Mouse (Mus musculus): ENCODE measurements around the gene Cavin4. TPM values are rescaled to one million over a fixed set of nuclear protein-coding genes. Genes with fewer than 3 reads are reported as not detected.

Cavin4 gene
- total RNA-seq (2014; fragmentation: Nextera tagmentation) (not detected in 2 replicates), total RNA-seq (2017) (not detected in 2 replicates)

DNA sequence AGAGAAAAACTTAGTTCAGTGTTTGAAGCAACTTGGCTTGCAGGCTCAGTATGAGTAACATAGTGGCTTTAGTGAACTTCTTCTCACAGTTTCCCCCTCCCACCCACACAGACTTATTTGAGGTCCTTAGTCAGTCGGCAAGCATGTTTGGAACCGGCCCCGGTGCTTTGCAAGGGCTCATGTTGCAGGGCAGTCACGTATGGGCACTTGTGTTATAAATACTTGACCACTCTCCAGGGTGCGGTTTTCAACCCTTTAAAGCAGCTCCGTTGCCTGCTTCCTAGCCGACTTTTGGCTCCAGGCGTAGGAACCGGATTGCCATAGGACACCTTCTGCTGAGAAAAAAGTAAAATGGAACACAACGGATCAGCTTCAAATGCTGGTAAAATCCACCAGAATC is at the start of gene Cavin4:
Cavin4 (plus strand) TSS at position 244 of the 400 bp plus-strand sequence.
- no peak for ATAC-seq (replicated peaks; ENCODE audit: low FRiP score, low TSS enrichment, poor library complexity, severe bottlenecking)

DNA sequence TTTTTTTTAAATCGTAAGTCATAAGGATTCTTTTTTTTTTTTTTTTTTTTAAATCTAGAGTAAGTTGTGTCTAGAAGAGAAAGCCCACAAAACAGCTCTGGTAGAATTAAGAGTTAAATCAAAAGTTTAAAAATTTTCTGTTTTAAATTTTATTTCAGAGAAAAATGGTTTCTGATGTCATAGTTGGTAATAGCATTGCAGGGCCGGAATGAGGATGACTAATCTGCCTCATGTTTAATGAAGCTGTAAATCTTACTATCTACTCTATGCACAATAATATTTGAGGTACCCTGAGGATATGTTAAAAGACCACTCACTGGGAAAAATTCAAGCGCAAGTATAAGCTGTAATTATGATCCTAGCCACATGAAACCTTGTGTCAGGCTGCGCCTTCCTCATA is 47.8 kb upstream of the Cavin4 start:
- ATAC-seq (replicated peaks; ENCODE audit: low FRiP score, low TSS enrichment, poor library complexity, severe bottlenecking) = no peak

DNA sequence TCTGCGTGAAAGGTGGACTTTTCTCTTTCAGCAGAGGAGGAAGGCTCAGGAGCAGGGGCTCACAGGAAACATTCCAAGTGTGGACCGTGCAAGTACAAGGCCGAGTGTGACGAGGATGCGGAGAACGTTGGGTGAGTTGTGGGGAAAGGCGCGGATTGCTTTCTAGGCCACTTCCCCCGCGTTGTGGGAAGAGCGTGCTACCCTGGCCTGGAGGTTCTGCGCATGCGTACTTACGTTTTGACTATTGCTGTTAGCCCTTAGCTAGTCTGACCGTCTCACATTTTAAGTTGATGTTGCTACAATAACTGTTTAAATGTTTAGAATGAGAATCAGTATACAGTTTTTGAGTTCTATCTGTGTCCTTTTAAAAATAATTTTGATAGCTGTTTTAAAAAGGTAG is 46.1 kb upstream of the Cavin4 start:
- ATAC-seq (replicated peaks; ENCODE audit: low FRiP score, low TSS enrichment, poor library complexity, severe bottlenecking) = no peak

DNA sequence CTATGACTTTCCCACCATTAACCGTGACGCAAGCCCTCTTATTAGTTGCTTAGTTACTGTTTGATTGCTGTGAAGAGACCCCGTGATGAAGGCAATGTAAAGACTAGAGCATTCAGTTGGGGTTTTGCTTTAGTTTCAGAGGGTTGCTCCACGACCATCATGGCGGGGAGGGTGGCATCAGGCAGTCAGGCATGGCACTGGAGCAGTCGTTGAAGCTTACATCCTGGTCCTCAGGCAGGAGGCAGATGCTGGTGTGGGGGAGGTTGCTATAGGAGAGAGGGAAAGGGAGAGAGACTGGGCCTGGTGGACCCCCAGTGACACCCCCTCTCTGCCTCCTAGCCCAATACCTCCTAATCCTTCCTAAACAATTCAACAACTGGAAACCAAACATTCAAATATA is 43.2 kb upstream of the Cavin4 start:
- no peak for ATAC-seq (replicated peaks; ENCODE audit: low FRiP score, low TSS enrichment, poor library complexity, severe bottlenecking)

DNA sequence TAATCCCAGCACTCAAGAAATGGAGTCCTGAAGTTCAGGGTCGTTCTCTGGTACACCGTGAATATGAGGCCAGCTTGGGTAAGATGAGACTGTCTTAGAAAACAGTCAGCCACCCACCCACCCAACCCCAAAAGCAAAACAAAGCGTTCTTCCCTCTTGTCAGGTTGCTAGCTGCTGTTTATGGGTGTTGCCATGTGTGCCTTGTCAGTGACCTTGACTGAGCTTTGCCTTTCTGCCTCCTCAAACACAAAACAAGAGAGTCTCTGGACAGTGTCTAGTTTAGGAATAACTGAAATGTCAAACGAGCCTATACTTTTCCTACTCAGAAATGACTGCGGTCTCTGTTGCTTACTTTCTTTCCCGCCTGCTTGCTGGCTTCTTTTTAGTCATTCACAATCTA is 41.1 kb upstream of the Cavin4 start:
- no peak for ATAC-seq (replicated peaks; ENCODE audit: low FRiP score, low TSS enrichment, poor library complexity, severe bottlenecking)

DNA sequence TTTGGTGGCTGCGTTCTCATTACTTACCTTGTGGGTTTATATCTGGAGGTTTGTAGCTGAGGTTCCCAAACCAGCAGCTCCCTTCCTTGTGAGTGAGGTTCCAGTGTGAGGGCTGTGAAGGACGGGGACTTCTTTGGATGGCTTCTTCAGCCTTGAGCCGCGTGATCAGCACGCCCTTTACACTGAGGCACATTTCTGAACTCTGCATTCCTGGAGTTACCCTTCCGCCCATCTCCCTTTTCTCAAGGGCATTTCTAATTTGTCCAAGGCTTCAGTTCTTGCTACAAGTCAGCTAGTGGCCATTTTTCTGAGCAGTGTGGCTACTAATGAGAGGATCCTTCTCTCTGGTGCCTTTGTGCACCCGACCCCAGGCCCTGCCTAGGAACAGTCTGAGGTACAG is 40.4 kb upstream of the Cavin4 start:
- no peak for ATAC-seq (replicated peaks; ENCODE audit: low FRiP score, low TSS enrichment, poor library complexity, severe bottlenecking)

DNA sequence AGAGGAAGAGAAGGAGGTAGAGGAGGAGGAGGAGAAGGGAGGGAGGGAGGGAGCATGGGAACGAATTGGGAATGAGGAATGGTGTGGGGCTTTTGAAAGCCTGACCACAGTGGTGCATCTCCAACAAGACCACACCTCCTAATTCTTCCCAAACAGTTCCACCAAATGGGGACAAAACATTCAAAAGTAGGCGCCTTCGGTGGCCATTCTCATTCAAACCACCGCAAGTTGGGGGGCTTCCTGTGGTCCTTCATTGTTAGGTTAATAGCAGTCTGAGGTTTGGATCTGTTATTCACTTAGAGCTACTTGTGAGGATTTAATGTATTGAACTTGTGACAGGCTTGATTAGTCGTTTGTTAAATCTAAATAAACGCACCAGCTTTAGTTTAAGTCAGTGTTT is 38.4 kb upstream of the Cavin4 start:
- ATAC-seq (replicated peaks; ENCODE audit: low FRiP score, low TSS enrichment, poor library complexity, severe bottlenecking) = no peak

DNA sequence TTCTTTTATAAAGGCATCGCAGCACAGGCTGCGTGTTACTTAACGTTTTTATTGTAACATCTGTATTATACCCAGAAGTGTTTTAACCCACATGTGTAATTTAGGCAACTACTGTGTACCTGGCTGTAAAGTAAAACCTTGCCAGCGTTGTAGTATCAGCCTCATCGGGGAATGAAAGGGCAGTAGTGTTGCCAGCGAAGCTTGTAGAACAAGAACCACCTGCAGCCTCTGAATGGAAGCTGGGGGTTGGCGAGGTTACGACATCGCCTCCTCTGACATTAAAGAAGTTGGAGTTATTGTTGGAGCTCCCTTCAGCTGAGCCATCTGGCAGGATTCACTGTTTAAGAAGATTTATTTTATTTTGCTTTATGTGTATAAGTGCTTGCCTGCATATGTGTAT is 37.5 kb upstream of the Cavin4 start:
- ATAC-seq (replicated peaks; ENCODE audit: low FRiP score, low TSS enrichment, poor library complexity, severe bottlenecking) = no peak

DNA sequence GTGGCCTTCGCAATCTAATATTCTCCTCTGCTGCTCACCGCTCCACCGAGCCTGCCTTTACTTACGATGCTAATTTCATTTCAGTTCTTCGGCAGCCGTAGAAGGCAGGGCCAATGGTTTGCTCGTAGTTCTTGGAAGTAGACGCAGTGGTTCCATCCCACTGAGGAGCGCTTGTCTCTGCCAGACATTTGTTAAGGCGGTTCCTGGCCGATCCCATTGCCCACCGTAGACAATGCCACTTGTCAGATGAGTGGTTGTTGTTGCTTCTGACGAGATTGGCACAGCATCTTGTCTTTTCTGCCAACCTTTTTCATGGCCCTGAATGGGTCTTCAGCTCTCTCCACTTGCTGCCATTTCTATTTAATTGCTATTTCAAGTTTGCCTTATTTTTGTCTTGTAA is 33.9 kb upstream of the Cavin4 start:
- no peak for ATAC-seq (replicated peaks; ENCODE audit: low FRiP score, low TSS enrichment, poor library complexity, severe bottlenecking)

DNA sequence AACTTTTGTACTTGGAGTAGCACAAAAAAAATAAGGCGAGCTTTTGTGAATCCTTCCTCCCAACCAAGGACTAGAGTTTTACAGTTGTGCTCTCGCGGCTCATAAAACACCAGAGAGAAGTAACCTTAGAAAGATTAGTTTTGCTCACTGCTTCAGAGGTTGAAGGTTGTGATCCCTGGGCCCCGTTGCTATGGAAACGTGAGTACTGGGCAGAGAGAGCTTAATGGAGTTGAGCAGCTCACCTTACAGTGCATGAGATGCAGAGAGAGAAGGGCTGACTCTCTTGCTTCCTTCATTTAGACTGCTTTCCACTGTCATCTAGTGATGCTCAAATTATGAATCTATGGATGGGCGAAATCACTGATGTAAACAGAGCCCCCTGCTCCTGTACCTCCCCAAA is 29.8 kb upstream of the Cavin4 start:
- ATAC-seq (replicated peaks; ENCODE audit: low FRiP score, low TSS enrichment, poor library complexity, severe bottlenecking) = no peak

DNA sequence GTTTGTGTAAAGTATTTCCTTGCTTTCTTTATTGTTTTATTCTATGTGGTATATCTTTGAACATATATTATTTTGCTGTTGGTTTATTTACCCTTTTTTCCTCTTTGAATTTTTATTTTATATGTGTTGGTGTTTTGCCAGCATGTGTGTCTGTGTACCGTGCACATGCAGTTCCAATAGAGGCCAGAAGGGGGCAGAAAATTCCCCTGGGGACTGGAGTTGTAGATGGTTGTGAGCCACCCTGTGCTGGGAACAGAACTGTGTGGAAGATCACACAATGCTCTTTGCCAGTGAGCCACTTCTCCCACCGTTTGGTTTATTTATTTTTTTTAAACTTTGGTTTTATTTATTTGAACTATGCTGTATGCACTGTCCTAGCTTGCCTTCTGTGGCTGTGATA is 29.3 kb upstream of the Cavin4 start:
- no peak for ATAC-seq (replicated peaks; ENCODE audit: low FRiP score, low TSS enrichment, poor library complexity, severe bottlenecking)

DNA sequence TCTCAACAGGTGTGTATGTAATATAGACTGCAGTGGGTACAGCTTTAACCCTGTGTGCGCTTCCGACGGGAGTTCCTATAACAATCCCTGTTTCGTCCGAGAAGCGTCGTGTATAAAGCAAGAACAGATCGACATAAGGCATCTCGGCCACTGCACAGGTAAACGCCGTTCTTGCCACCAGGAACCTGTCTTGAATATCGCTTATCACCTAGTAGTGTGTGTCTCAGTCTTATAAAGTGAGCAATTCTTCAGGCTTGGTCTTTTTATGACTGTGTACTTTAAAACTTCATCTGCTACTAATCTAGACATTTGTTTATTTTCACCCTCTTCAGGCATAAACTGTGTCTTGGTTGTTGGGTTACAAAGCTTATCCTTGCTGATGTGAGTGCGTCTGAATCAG is 26.5 kb upstream of the Cavin4 start:
- no peak for ATAC-seq (replicated peaks; ENCODE audit: low FRiP score, low TSS enrichment, poor library complexity, severe bottlenecking)

DNA sequence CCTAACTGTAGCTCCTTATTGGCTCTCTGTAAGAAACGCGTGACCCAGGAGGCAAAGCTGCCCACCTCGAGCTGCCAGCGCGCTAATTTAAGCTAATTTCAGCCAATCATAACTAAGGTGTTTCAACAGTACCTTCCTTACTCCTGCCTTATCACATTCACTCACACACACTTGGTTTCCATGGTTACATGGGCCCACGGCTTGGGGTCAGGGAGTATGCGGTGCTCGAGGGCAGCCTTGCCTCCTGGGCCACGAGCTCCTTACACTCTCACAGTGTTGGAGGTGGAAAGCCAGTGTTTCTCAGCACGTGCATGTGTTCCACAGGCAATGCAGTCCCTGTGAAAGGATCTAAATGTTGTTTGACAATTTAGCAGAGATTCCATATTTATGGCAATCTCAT is 25.2 kb upstream of the Cavin4 start:
- no peak for ATAC-seq (replicated peaks; ENCODE audit: low FRiP score, low TSS enrichment, poor library complexity, severe bottlenecking)

DNA sequence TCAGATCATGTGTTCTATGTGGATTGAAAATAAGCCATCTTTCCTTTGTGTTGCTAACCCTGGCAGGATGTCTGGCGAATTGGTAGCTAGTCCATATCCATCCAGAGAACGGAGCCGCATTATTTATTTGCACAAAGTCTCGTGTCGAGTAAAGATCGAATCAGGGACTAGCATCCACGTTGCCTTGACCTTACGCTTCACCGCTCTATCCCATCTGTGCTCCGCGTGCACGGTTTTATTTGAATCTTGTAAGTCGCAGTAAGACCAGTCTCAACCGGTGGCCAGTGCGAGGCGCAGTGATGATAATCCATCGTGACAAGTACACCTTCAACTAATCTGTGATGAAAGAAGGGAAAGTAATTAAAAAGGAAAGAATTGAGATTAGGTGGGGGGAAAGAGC is 23.8 kb upstream of the Cavin4 start:
- ATAC-seq (replicated peaks; ENCODE audit: low FRiP score, low TSS enrichment, poor library complexity, severe bottlenecking) = no peak

DNA sequence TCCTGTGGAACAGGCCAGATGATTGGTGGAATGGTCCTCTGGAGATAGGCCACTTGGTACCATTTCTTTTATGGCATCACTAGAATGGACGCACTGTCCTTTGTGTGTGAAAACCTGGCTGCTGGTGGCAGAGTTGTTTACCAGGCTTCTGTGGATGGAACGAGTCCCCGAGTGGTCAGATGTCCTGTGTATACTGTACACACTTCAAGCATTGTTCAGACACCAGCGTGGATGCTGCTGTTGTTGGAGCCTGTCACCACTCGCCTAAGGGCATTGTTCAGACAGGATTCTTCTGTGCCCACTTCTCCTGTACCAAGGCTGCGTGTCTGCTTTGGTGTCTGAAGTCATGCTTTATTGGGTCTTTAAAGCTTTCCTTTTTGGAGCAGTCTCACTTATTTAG is 19.5 kb upstream of the Cavin4 start:
- no peak for ATAC-seq (replicated peaks; ENCODE audit: low FRiP score, low TSS enrichment, poor library complexity, severe bottlenecking)

DNA sequence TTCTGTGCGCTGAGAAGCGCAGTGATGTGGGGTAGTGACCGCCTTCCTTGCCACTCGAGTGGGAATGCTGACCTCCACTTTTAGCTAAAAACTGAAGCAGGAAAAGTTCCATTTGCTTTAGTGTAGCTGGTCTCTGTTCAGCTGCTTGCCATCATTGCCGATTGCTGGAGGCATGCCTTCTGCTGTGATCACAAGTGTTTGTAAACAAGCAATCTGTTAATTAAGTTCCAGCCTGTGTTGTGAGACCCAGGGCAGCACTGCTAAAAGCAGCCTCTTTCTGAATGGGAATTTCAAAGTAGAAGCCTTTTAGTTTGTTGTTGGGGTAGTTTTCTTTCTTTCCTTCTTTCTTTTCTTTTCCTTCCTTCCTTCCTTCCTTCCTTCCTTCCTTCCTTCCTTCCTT is 17.2 kb upstream of the Cavin4 start:
- no peak for ATAC-seq (replicated peaks; ENCODE audit: low FRiP score, low TSS enrichment, poor library complexity, severe bottlenecking)

DNA sequence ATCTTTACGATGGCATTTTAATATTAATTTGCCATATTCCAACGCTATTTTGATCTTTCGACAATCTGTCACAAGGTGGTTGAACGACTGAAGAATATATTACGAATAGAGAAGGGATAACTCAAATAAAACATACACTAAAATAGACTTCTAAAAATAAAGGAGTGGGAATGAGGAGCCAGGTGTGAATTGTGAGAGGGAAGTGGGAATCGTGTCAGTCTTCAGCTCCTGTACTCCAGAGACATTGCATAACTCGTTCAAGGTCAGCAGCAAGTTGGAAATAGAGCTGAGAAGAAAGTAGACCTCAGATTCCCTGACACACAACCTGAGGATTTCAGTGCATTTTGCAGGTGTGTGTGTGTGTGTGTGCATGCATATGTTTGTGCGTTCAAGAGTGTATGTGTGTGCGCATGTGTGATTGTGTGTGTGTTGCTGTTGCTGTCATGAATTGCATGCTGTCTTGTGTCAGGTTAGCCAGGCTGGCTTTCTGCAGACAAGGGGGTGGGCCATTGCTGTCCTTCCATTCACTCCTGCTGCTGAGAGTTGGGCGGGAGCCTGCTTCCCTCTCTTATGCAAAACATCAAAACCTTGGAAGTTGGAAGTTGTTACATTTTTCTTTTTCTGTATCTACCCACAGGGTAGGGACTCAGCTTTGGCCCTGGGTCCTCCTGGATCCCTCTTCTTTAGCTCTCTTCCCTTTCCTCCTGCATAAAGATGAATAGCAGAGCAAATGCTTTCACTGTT is 12.5 kb upstream of the Cavin4 start:
- no peak for ATAC-seq (replicated peaks; ENCODE audit: low FRiP score, low TSS enrichment, poor library complexity, severe bottlenecking)

DNA sequence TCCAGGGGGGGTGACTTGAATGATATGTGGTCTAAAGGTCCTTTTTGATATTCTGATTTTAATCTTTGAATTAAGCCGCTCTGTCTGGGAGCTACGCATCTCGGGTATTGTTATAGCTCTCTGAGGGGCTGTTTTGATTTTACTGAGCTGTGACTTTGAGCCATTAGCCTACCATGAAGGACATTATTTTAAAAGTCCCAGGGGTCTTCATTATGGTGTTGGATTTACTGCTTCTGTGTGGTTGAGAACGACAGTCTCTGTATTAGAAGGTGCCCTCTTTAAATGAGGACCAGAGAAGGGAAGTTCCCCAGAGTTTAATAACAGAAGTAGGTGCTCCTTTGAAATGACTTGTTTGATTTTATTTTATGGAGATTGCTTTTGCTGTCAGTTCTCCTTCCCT is 9.2 kb upstream of the Cavin4 start:
- no peak for ATAC-seq (replicated peaks; ENCODE audit: low FRiP score, low TSS enrichment, poor library complexity, severe bottlenecking)

DNA sequence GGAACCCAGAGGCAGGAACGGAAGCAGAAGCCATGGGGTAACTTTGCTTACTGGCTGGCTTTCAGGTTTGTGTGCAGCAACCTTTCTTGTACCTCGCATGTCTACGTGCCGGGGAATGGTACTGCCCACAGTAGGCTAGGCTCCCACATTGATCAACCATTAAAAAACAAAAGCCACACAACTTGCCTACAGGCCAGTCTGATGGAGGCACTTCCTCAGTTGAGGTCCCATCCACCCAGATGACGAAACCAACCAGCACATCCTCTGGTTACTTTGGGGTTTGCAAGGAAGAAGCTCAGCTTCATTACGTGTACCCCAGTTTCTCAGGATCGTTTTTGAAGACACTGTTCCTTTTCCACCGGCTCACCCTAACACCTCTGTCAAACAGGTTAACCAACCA is 6.8 kb upstream of the Cavin4 start:
- ATAC-seq (replicated peaks; ENCODE audit: low FRiP score, low TSS enrichment, poor library complexity, severe bottlenecking) = no peak

DNA sequence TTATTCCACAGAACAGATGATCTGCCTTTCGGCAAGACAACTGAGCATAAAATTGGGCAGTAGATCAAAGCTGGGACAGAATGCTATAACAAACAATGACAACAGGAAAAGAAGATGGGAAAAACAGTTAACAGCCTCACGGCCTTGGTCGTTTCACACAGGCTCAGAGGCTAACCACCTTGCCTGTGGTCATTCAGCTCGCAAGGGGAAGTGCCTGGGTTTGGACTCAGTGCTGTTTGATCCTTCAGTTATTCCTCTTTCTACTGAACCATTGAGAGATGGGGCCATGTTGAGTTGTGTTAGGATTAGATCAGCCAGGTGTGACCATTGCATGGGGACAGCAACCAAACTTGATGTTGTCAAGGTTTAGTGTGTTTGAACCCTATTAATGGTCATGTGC is 3.2 kb upstream of the Cavin4 start:
- no peak for ATAC-seq (replicated peaks; ENCODE audit: low FRiP score, low TSS enrichment, poor library complexity, severe bottlenecking)

DNA sequence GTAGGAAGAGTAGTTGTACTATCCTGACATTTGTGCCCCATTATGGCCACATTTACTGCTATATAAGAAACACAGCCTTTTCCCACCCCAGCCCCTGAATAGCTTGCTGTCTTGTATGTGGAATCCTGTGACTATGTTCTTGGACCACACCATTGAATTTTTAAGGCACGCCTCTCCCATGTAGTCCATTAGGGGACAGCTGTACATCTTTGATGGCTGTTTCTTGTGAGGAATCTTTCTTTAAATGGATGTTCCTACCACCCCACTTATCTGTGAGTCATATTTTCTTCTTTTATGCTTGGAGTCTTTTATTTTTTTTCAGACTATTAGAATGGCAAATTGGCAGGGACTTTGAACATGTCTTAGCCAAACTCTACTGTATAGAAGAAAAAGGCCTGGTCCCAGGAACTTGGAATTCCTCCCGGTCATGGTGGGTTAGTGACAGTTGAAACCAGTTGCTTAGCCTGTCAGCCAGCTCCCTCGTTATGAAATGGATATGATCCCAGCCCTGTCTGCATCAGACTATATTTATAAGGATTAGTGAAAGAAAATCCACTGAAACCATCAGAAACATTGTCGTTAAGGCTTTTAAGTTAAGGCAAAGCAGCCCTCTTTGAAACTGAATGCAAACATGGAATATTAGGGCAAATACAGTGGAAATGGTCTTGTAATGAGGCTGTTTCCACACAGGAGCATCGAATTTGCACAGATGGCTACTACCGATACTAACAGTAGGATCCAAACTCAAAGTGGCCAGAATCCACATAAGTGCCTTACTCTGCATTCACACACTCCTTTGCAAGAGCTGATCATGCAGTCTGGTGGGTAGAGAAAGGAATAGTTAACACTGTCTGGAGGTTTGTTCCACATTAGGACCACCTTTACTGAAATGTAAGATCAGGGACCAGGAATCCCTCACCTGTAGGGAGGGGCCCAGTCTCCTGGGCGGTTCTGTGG is 2.4 kb upstream of the Cavin4 start:
- ATAC-seq (replicated peaks; ENCODE audit: low FRiP score, low TSS enrichment, poor library complexity, severe bottlenecking) = no peak
